8 mouse cellular contexts compared by ENCODE assay signal in the genomic region with DNA sequence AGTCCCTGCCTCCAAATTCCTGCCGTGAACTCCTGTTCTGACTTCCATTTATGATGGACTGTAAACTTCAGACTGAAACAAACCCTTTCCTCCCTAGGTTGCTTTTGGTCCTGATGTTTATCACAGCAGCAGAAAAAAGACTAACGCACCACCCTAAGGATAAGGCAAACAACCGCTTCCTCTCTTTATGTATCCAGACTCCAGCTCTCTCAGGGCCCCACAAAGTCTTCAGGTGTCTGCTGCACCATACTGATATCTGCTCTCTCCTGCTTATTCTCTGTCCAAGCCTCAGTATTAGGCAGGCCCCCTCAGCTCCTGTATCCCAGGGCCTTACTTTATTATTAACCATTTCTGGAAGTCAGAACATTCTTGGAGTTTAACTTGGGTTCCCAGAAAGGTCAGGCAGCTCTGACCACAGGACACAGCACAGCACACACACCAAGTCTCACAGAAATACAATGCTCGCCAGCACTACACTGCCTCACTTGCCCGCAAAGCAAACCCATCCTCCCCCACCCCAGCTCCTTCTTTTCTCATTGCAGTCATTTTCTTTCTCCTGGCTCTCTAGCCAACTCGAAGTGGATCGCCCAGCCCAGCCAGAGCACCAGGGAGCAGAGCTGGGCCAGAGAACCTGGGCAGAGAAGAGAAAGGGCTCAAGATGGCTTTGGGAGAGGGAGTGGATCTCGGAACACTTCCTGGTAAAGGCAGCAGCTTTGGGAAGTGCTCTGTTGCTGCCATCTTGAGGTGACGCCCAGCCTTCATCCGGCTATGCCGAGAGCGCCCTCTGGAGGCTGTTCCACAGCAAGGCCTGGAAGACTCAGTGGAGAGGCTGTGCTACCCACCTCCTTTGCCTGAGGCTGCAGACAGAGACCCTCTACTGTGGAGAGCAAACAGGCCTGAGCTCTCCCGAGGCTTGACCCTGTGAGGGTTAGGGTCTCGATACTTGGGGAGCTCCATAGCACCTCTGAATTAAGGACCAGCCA. TPM values are rescaled to one million over a fixed set of nuclear protein-coding genes. Genes with fewer than 3 reads are reported as not detected.
DNase-seq lines count a peak whose midpoint lies in the region; ATAC-seq lines count a peak whose summit lies in the region.

No protein-coding gene starts in this region.

- no peaks in the 10 kb centered on the region for H3K36me3 ChIP-seq in intestine, embryonic 16.5 days (ENCODE audit: control insufficient read depth, insufficient read depth, low read length)
- no peaks in the 10 kb centered on the region for H3K36me3 ChIP-seq in midbrain, embryonic 10.5 days

- no peaks in the 10 kb centered on the region; the same call in 1 of the 2 replicates for H3K27me3 ChIP-seq in intestine, embryonic 16.5 days (replicated peaks; ENCODE audit: control insufficient read depth, insufficient read depth, low read length)
- peaks cover 3% of the 10 kb centered on the region; the same call in 1 of the 2 replicates for H3K27me3 ChIP-seq in midbrain, embryonic 10.5 days (ENCODE audit: low read depth, poor library complexity, severe bottlenecking)

- H3K9ac ChIP-seq in intestine, embryonic 16.5 days (ENCODE audit: low read depth, low read length): peak overlapping the region; percentile 59

- H3K4me2 ChIP-seq in intestine, embryonic 16.5 days (ENCODE audit: low read depth, low read length): peak overlapping the region; percentile 41

- WGBS in intestine, embryonic 16.5 days: 27% methylated on average over 14 of the region's 14 CpGs
- WGBS in midbrain, embryonic 10.5 days: 31% methylated on average over 14 of the region's 14 CpGs

- intact Hi-C loops in left cerebral cortex, postnatal 36 days (cut with DNase I): loop anchor here (5.0 to 10.0 kb wide), 3 partner anchors 40 to 208 kb away; no protein-coding TSS in a partner anchor

- H3K4me3 ChIP-seq in intestine, embryonic 16.5 days (ENCODE audit: low read length): peak overlapping the region; percentile 5; the same call in 1 of the 2 replicates
- H3K4me3 ChIP-seq in midbrain, embryonic 10.5 days: peak overlapping the region; percentile 40

- peak overlapping the region; percentile 66 for H3K27ac ChIP-seq in intestine, embryonic 16.5 days (ENCODE audit: low read length)
- H3K27ac ChIP-seq in midbrain, embryonic 10.5 days (replicated peaks): peak overlapping the region; percentile 90

- peak; percentile 87 for DNase-seq in adrenal gland, adult 2 months
- peak; percentile 94 for DNase-seq in embryo, embryonic 11 days
- peak; percentile 81 to 85 for DNase-seq in left cerebral cortex, postnatal 36 days (ENCODE audit: low spot score in 2 of 2)
- peak; percentile 91 for DNase-seq in midbrain, embryonic 10.5 days (ENCODE audit: low spot score)
- peak; percentile 84 for DNase-seq in right cerebral cortex, postnatal 25 days
- DNase-seq in yolk sac, embryonic 10.5 days (ENCODE audit: low spot score): peak; percentile 84

- ATAC-seq in granulocyte monocyte progenitor cell, adult 5-6 weeks (replicated peaks; ENCODE audit: poor library complexity, severe bottlenecking): peak; percentile 84
- ATAC-seq in intestine, embryonic 16.5 days: peak; percentile 65

- peaks cover 30% of the 10 kb centered on the region for H3K4me1 ChIP-seq in intestine, embryonic 16.5 days (ENCODE audit: control insufficient read depth, insufficient read depth, low read length)
- H3K4me1 ChIP-seq in midbrain, embryonic 10.5 days: peaks cover 44% of the 10 kb centered on the region

- H3K9me3 ChIP-seq in intestine, embryonic 16.5 days (ENCODE audit: control insufficient read depth, low read length): no peaks in the 10 kb centered on the region
- no peaks in the 10 kb centered on the region for H3K9me3 ChIP-seq in midbrain, embryonic 10.5 days (replicated peaks)

RNA-seq across cellular contexts. Expression of gene Ntn5, which starts 1.4 kb away (rescaled TPM):
- under 1 TPM in 1 of 2 experiments, not detected in 1; 0.31 TPM for total RNA-seq in adrenal gland, adult 2 months (2021)
- 0.40 and 0.86 TPM in 2 replicates for polyA plus RNA-seq in adrenal gland, adult 2 months (2012; rRNA removed)
- total RNA-seq in granulocyte monocyte progenitor cell, adult 5-6 weeks (2014; fragmentation: Nextera tagmentation): not detected in 2 replicates
- total RNA-seq in granulocyte monocyte progenitor cell, adult 5-6 weeks (2017): not detected in 2 replicates
- polyA plus RNA-seq in intestine, embryonic 16.5 days (2015; fragmentation: Nextera tagmentation; extraction: Ambion mirVana): 0.34 and 0.53 TPM in 2 replicates
- total RNA-seq in left cerebral cortex, postnatal 36 days (2021): 1 to 10 TPM; 4.2 to 5.7 TPM
- 0.46 and 0.48 TPM in 2 replicates for polyA plus RNA-seq in midbrain, embryonic 10.5 days (2016; fragmentation: Nextera tagmentation; extraction: Ambion mirVana)

RNA-seq across cellular contexts. Expression of gene Sec1, which starts 11.8 kb away (rescaled TPM):
- under 1 TPM; 0.29 to 0.41 TPM for total RNA-seq in adrenal gland, adult 2 months (2021)
- 0.57 and 0.58 TPM in 2 replicates for polyA plus RNA-seq in adrenal gland, adult 2 months (2012; rRNA removed)
- not detected in 2 replicates for total RNA-seq in granulocyte monocyte progenitor cell, adult 5-6 weeks (2014; fragmentation: Nextera tagmentation)
- not detected in 2 replicates for total RNA-seq in granulocyte monocyte progenitor cell, adult 5-6 weeks (2017)
- polyA plus RNA-seq in intestine, embryonic 16.5 days (2015; fragmentation: Nextera tagmentation; extraction: Ambion mirVana): 1.9 and 2.7 TPM in 2 replicates
- total RNA-seq in left cerebral cortex, postnatal 36 days (2021): under 1 TPM; 0.37 to 0.48 TPM
- 0.32 and 0.34 TPM in 2 replicates for polyA plus RNA-seq in midbrain, embryonic 10.5 days (2016; fragmentation: Nextera tagmentation; extraction: Ambion mirVana)

RNA-seq across cellular contexts. Expression of gene Fut2, which starts 16.2 kb away (rescaled TPM):
- under 1 TPM in 1 of 2 experiments, not detected in 1; 0.09 TPM for total RNA-seq in adrenal gland, adult 2 months (2021)
- polyA plus RNA-seq in adrenal gland, adult 2 months (2012; rRNA removed): not detected in 2 replicates
- total RNA-seq in granulocyte monocyte progenitor cell, adult 5-6 weeks (2014; fragmentation: Nextera tagmentation): 0.24 TPM in 1 of 2 replicates, not detected in the other
- total RNA-seq in granulocyte monocyte progenitor cell, adult 5-6 weeks (2017): not detected in 2 replicates
- polyA plus RNA-seq in intestine, embryonic 16.5 days (2015; fragmentation: Nextera tagmentation; extraction: Ambion mirVana): 18.4 and 21.7 TPM in 2 replicates
- under 1 TPM in 1 of 2 experiments, not detected in 1; 0.63 TPM for total RNA-seq in left cerebral cortex, postnatal 36 days (2021)
- 0.05 TPM in 1 of 2 replicates, not detected in the other for polyA plus RNA-seq in midbrain, embryonic 10.5 days (2016; fragmentation: Nextera tagmentation; extraction: Ambion mirVana)

RNA-seq across cellular contexts. Expression of gene Car11, which starts 17.2 kb away (rescaled TPM):
- 10 to 100 TPM; 10.9 to 18.6 TPM for total RNA-seq in adrenal gland, adult 2 months (2021)
- polyA plus RNA-seq in adrenal gland, adult 2 months (2012; rRNA removed): 30.0 and 38.2 TPM in 2 replicates
- total RNA-seq in granulocyte monocyte progenitor cell, adult 5-6 weeks (2014; fragmentation: Nextera tagmentation): not detected in 2 replicates
- total RNA-seq in granulocyte monocyte progenitor cell, adult 5-6 weeks (2017): 0.09 TPM in 1 of 2 replicates, not detected in the other
- polyA plus RNA-seq in intestine, embryonic 16.5 days (2015; fragmentation: Nextera tagmentation; extraction: Ambion mirVana): 4.1 and 5.3 TPM in 2 replicates
- 100 to 1,000 TPM; 209 to 228 TPM for total RNA-seq in left cerebral cortex, postnatal 36 days (2021)
- 4.6 and 4.9 TPM in 2 replicates for polyA plus RNA-seq in midbrain, embryonic 10.5 days (2016; fragmentation: Nextera tagmentation; extraction: Ambion mirVana)

RNA-seq across cellular contexts. Expression of gene Dbp, which starts 22.5 kb away (rescaled TPM):
- 100 to 1,000 TPM in 1 of 2 experiments, 10 to 100 TPM in 1; 54.3 to 225 TPM for total RNA-seq in adrenal gland, adult 2 months (2021)
- polyA plus RNA-seq in adrenal gland, adult 2 months (2012; rRNA removed): 569 and 796 TPM in 2 replicates
- 1.7 and 3.1 TPM in 2 replicates for total RNA-seq in granulocyte monocyte progenitor cell, adult 5-6 weeks (2014; fragmentation: Nextera tagmentation)
- 4.0 and 6.3 TPM in 2 replicates for total RNA-seq in granulocyte monocyte progenitor cell, adult 5-6 weeks (2017)
- polyA plus RNA-seq in intestine, embryonic 16.5 days (2015; fragmentation: Nextera tagmentation; extraction: Ambion mirVana): 2.3 and 3.2 TPM in 2 replicates
- 100 to 1,000 TPM; 128 to 138 TPM for total RNA-seq in left cerebral cortex, postnatal 36 days (2021)
- polyA plus RNA-seq in midbrain, embryonic 10.5 days (2016; fragmentation: Nextera tagmentation; extraction: Ambion mirVana): 2.1 and 2.9 TPM in 2 replicates

Comparison
In these comparisons a context has a peak if more than half of its experiments do, and no peak if none do; other contexts are left out.
1. Peak in every context shown above with its lines: DNase-seq, ATAC-seq, H3K4me3 ChIP-seq and H3K27ac ChIP-seq.